Mouse (Mus musculus) heart, adult 2 months (tissue): Measurements from ENCODE around the gene Nos3. TPM values are rescaled to one million over a fixed set of nuclear protein-coding genes. Genes with fewer than 3 reads are reported as not detected.

Source experiments
- DNase-seq, 2 experiments: peaks; one replicate each; pipeline ENCODE4 v3.0.0; 2021
- H3K27ac ChIP-seq: fragments of 200-600 bp; 2 replicates; pipeline ENCODE4 v1.8.1; 2022
- H3K27me3 ChIP-seq: fragments of 200-500 bp; 2 replicates; pipeline ENCODE4 v1.6.1; 2012; ENCODE audit warnings: mild to moderate bottlenecking, low read length, inconsistent platforms, mixed read lengths; ENCODE audit not compliant: control insufficient read depth, insufficient read depth
- H3K36me3 ChIP-seq: fragments of 200-500 bp; 2 replicates; pipeline ENCODE4 v1.6.1; 2012; ENCODE audit warnings: low read length, inconsistent platforms; ENCODE audit not compliant: control insufficient read depth, insufficient read depth
- H3K4me1 ChIP-seq: fragments of 200-500 bp; 2 replicates; pipeline ENCODE4 v1.6.1; 2011; ENCODE audit warnings: low read length; ENCODE audit not compliant: control insufficient read depth, insufficient read depth
- H3K4me3 ChIP-seq: fragments of 200-600 bp; 2 replicates; pipeline ENCODE4 v1.8.1; 2022
- H3K79me2 ChIP-seq: fragments of 200-500 bp; replicated peaks from 2 replicates; pipeline ENCODE4 v1.6.1; 2012; ENCODE audit warnings: mild to moderate bottlenecking, inconsistent platforms, low read length, moderate library complexity, mixed read lengths; ENCODE audit not compliant: control insufficient read depth, insufficient read depth
- H3K9ac ChIP-seq: fragments of 200-500 bp; 2 replicates; pipeline ENCODE4 v1.6.1; 2012; ENCODE audit warnings: low read depth, mild to moderate bottlenecking, control low read depth, inconsistent platforms, low read length, mixed read lengths
- CTCF ChIP-seq: fragments of 200-600 bp; IDR thresholded peaks from 2 replicates; pipeline ENCODE4 v1.8.1; 2022; ENCODE audit warnings: antibody characterized with exemption, mild to moderate bottlenecking, moderate library complexity
- EP300 ChIP-seq: fragments of 200-500 bp; IDR thresholded peaks from 2 replicates; pipeline ENCODE4 v1.6.1; 2011; ENCODE audit warnings: low read depth, low read length, control low read depth; ENCODE audit not compliant: insufficient read depth
- POLR2A ChIP-seq: fragments of 200-500 bp; IDR thresholded peaks from 2 replicates; pipeline ENCODE4 v1.6.1; 2011; ENCODE audit warnings: mild to moderate bottlenecking, low read depth, low read length, control low read depth; ENCODE audit not compliant: insufficient read depth
- WGBS: fragments of 180-500 bp; shearing (Covaris S2); methylation state at CpG from one replicate; pipeline ENCODE4 v1.1.7; 2018; 5-methylcytosine and 5-hydroxymethylcytosine counted together
- intact Hi-C: fragments of 180-260 bp; cut with DNase I; formaldehyde crosslinking; loops from one replicate; pipeline ENCODE4 v1.15.1; 2025
- long read RNA-seq: library from polyadenylated mRNA; stranded (forward); transcript quantifications from one replicate; pipeline ENCODE4 v2.0.0, GENCODE M21; 2021
- polyA plus RNA-seq: library from polyadenylated mRNA; depleted of rRNA; stranded (reverse); fragments of >200 nt; gene quantifications from 2 replicates; pipeline ENCODE4 v1.2.3, GENCODE M21; 2012; rRNA removed
- total RNA-seq, 2 experiments: library from RNA; stranded (reverse); gene quantifications; 2 replicates each; pipeline ENCODE4 v1.2.3; 2021

Nos3 gene
- 10 to 100 TPM; 23.5 to 24.4 TPM for total RNA-seq
- 26.3 and 30.7 TPM in 2 replicates for polyA plus RNA-seq
- long read RNA-seq, full-length matches to known transcripts, result 25 of 36 reads
- long read RNA-seq, partial matches to known transcripts, result 6 of 36 reads
- long read RNA-seq, other reads (novel, unspliced or antisense), result 5 of 36 reads

GRCm38 (mm10) chr5:24364508-24364907 is at the start of gene Nos3:
TSS of gene Nos3 (plus strand) at chr5:24364810.
- TF ChIP-seq POLR2A (peak; percentile 90), CTCF (no peak), EP300 (peak; percentile 76)
- intact Hi-C loops, result loop anchor here (1.0 kb wide), 1 partner anchor 20 kb away; no protein-coding TSS in a partner anchor
- H3K9ac ChIP-seq, result peak within 1 kb of the TSS; percentile 85

GRCm38 (mm10) chr5:24319776-24320466 is 44.7 kb upstream of the Nos3 start:
- WGBS, result 25% methylated on average over 13 of the region's 13 CpGs
- H3K36me3 ChIP-seq, result no peaks in the 10 kb centered on the region
- no peaks in the 10 kb centered on the region for H3K27me3 ChIP-seq
- no peak for TF ChIP-seq POLR2A
- no peak for TF ChIP-seq EP300
- TF ChIP-seq CTCF, result no peak
- H3K4me3 ChIP-seq, result no peak overlapping the region
- H3K79me2 ChIP-seq, result no peaks in the 10 kb centered on the region
- H3K9ac ChIP-seq, result no peak overlapping the region
- DNase-seq, result no peak
- intact Hi-C loops, result no loop called here
- H3K27ac ChIP-seq, result peak overlapping the region; percentile 17; the same call in 1 of the 2 replicates
- peaks cover 2% of the 10 kb centered on the region; the same call in 1 of the 2 replicates for H3K4me1 ChIP-seq

More at GRCm38 (mm10) chr5:24364508-24364907, at the start of gene Nos3:
- peak; percentile 79 to 87 for DNase-seq
- Histone ChIP-seq H3K27ac (peak within 1 kb of the TSS; percentile 95), H3K4me1 (peaks cover 7% of the 10 kb centered on the region), H3K36me3 (no peaks in the 10 kb centered on the region), H3K27me3 (no peaks in the 10 kb centered on the region), H3K4me3 (peak within 1 kb of the TSS; percentile 77), H3K79me2 (no peaks in the 10 kb centered on the region)
- WGBS, result 41% methylated on average over 12 of the region's 12 CpGs

- Histone ChIP-seq H3K79me2 (no peaks in the 10 kb centered on the region), H3K27me3 (no peaks in the 10 kb centered on the region), H3K4me3 (no peak overlapping the region), H3K27ac (peak overlapping the region; percentile 17; the same call in 1 of the 2 replicates), H3K4me1 (peaks cover 2% of the 10 kb centered on the region; the same call in 1 of the 2 replicates), H3K9ac (no peak overlapping the region), H3K36me3 (no peaks in the 10 kb centered on the region)
- 33% methylated on average over 6 of the region's 6 CpGs for WGBS
- peak in 1 of 2 experiments; percentile 42 for DNase-seq
- TF ChIP-seq EP300 (0 out of 2 replicates have a peak, but pooled peaks have one; percentile 9), CTCF (no peak)
- intact Hi-C loops, result no loop called here
Measured at GRCm38 (mm10) chr5:24320467-24320813, 44.2 kb upstream of the Nos3 start.

GRCm38 (mm10) chr5:24320894-24321293 is 43.7 kb upstream of the Nos3 start:
- H3K36me3 ChIP-seq, result no peaks in the 10 kb centered on the region
- no peak overlapping the region for H3K4me3 ChIP-seq
- WGBS, result 73% methylated on average over 5 of the region's 5 CpGs
- H3K4me1 ChIP-seq, result peaks cover 2% of the 10 kb centered on the region; the same call in 1 of the 2 replicates
- no peaks in the 10 kb centered on the region for H3K79me2 ChIP-seq
- no peak for TF ChIP-seq CTCF
- TF ChIP-seq EP300, result no peak
- TF ChIP-seq POLR2A, result no peak
- no peak overlapping the region for H3K9ac ChIP-seq
- no peaks in the 10 kb centered on the region for H3K27me3 ChIP-seq
- DNase-seq, result no peak
- intact Hi-C loops, result no loop called here
- no peak overlapping the region; the same call in 1 of the 2 replicates for H3K27ac ChIP-seq

GRCm38 (mm10) chr5:24321711-24322682 is 42.6 kb upstream of the Nos3 start:
- Histone ChIP-seq H3K79me2 (no peaks in the 10 kb centered on the region), H3K4me3 (no peak overlapping the region), H3K27me3 (no peaks in the 10 kb centered on the region), H3K9ac (0 out of 2 replicates have a peak overlapping the region, but pooled peaks have one; percentile 1), H3K36me3 (no peaks in the 10 kb centered on the region), H3K27ac (no peak overlapping the region), H3K4me1 (peaks cover 2% of the 10 kb centered on the region; the same call in 1 of the 2 replicates)
- intact Hi-C loops, result no loop called here
- TF ChIP-seq EP300, result no peak
- TF ChIP-seq POLR2A, result no peak
- no peak for TF ChIP-seq CTCF
- WGBS, result 37% methylated on average over 22 of the region's 22 CpGs
- DNase-seq, result no peak
